Mouse (Mus musculus) ES-Bruce4 (cell line): ENCODE data around the gene Phf20. TPM values are rescaled to one million over a fixed set of nuclear protein-coding genes. Genes with fewer than 3 reads are reported as not detected.

ENCODE experiments used
- H3K27ac ChIP-seq: 2 replicates; pipeline ENCODE4 v1.5.1; 2012; ENCODE audit warnings: low read length, inconsistent platforms; ENCODE audit not compliant: insufficient read depth
- H3K27me3 ChIP-seq: 2 replicates; pipeline ENCODE4 v1.6.1; 2012; ENCODE audit warnings: mild to moderate bottlenecking, low read length, inconsistent platforms; ENCODE audit not compliant: control insufficient read depth, poor library complexity, insufficient read depth, severe bottlenecking
- H3K36me3 ChIP-seq: 2 replicates; pipeline ENCODE4 v1.6.1; 2012; ENCODE audit warnings: inconsistent platforms, mild to moderate bottlenecking, low read length, moderate library complexity; ENCODE audit not compliant: control insufficient read depth, poor library complexity, insufficient read depth, severe bottlenecking
- H3K4me1 ChIP-seq: one replicate; pipeline ENCODE4 v1.8.1; 2011; ENCODE audit warnings: low read length; ENCODE audit not compliant: control insufficient read depth, insufficient read depth
- H3K4me3 ChIP-seq: 2 replicates; pipeline ENCODE4 v1.5.1; 2011; ENCODE audit warnings: low read depth, mild to moderate bottlenecking, low read length
- H3K9ac ChIP-seq: 2 replicates; pipeline ENCODE4 v1.6.1; 2012; ENCODE audit warnings: low read depth, mild to moderate bottlenecking, inconsistent platforms; ENCODE audit not compliant: poor library complexity, severe bottlenecking
- H3K9me3 ChIP-seq: replicated peaks from 2 replicates; pipeline ENCODE4 v1.6.1; 2012; ENCODE audit warnings: mild to moderate bottlenecking, low read length, inconsistent platforms; ENCODE audit not compliant: control insufficient read depth, poor library complexity, insufficient read depth, severe bottlenecking
- CTCF ChIP-seq: IDR thresholded peaks from one replicate; pipeline ENCODE4 v1.8.1; 2011; ENCODE audit warnings: low read depth, low read length
- EP300 ChIP-seq: IDR thresholded peaks from 2 replicates; pipeline ENCODE4 v1.6.1; 2011; ENCODE audit warnings: low read depth, low read length; ENCODE audit not compliant: insufficient read depth
- POLR2A ChIP-seq: IDR thresholded peaks from one replicate; pipeline ENCODE4 v1.8.1; 2011; ENCODE audit warnings: low read length; ENCODE audit not compliant: insufficient read depth
- polyA plus RNA-seq: library from polyadenylated mRNA; stranded (reverse); fragments of >200 nt; gene quantifications from 2 replicates; pipeline ENCODE4 v1.2.4, GENCODE M21; 2011; ENCODE audit warnings: low read depth; ENCODE audit not compliant: missing spikeins, insufficient read depth, insufficient read length

Phf20 gene
- polyA plus RNA-seq, 1 experiment: 78.8 TPM

DNA sequence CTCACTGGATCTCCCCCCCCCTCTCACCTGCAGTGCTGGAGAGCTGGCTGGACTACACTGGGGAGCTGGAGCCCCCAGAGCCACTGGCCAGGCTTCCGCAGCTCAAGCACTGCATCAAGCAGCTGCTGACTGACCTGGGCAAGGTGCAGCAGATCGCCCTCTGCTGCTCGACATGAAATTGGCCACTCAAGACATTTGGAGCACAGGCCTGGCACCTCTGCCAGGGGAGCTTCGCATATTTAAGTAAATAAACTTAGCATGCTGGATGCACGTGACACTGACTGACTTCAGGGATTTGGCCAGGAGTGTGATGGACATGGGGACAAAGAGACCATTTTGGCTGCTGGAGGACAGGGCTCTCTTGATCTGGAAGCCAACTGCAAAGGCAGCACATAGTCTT is 111.0 kb downstream of the Phf20 start:
- no peaks in the 10 kb centered on the region for H3K4me1 ChIP-seq
- H3K27me3 ChIP-seq: no peaks in the 10 kb centered on the region
- no peak for TF ChIP-seq POLR2A
- peak; percentile 72 for TF ChIP-seq CTCF
- H3K9ac ChIP-seq: no peak overlapping the region
- H3K9me3 ChIP-seq: no peaks in the 10 kb centered on the region
- H3K27ac ChIP-seq: no peak overlapping the region
- H3K4me3 ChIP-seq: no peak overlapping the region
- peaks cover 12% of the 10 kb centered on the region; the same call in 1 of the 2 replicates for H3K36me3 ChIP-seq

DNA sequence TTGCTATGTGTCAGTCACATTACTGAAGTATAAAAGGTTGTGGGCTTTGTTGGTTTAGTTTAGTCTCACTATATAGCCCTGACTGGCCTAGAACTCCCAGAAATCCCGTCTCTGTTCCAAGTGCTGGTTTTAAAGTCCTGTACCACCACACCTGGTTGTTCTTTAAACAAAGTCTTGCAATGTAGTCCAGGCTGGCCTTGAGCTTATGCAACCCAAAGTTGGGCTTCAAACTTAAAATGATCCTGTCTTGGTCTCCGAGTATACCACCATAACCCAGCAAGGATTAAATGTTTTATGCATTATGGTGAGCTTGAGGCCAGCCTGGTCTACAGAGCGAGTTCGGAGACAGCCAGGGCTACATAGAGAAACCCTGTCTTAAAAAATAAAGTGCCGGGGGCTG is 113.7 kb downstream of the Phf20 start:
- no peak overlapping the region for H3K9ac ChIP-seq
- no peak overlapping the region for H3K27ac ChIP-seq
- no peaks in the 10 kb centered on the region for H3K4me1 ChIP-seq
- no peak overlapping the region for H3K4me3 ChIP-seq
- H3K36me3 ChIP-seq: peaks cover 4% of the 10 kb centered on the region
- TF ChIP-seq EP300 (no peak), POLR2A (no peak), CTCF (no peak)
- peaks cover 7% of the 10 kb centered on the region; the same call in 1 of the 2 replicates for H3K9me3 ChIP-seq
- H3K27me3 ChIP-seq: no peaks in the 10 kb centered on the region

DNA sequence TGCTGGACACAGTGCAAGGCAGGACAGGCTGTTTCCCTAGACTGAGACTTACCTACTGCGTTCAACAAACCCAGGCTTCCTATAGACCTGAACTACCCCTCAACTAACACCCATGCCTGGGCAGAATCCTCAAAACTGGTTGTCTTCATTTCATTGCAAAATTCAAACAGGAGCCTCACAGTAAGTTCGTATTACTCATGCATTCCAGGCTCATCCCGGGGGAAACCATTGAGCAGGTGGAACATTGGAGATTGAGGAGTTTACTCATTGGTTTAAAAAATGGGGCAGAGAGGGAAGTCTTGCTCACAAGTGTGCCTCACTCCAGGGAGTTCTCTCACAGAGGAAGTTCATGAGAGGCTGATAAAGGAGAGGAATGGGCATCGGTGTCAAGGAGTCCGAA is 114.2 kb downstream of the Phf20 start:
- H3K27ac ChIP-seq: no peak overlapping the region
- peaks cover 2% of the 10 kb centered on the region for H3K36me3 ChIP-seq
- H3K4me3 ChIP-seq: no peak overlapping the region
- H3K4me1 ChIP-seq: peaks cover 2% of the 10 kb centered on the region
- peaks cover 7% of the 10 kb centered on the region; the same call in 1 of the 2 replicates for H3K9me3 ChIP-seq
- no peaks in the 10 kb centered on the region for H3K27me3 ChIP-seq
- no peak for TF ChIP-seq EP300
- TF ChIP-seq CTCF: no peak
- TF ChIP-seq POLR2A: no peak
- H3K9ac ChIP-seq: no peak overlapping the region

DNA sequence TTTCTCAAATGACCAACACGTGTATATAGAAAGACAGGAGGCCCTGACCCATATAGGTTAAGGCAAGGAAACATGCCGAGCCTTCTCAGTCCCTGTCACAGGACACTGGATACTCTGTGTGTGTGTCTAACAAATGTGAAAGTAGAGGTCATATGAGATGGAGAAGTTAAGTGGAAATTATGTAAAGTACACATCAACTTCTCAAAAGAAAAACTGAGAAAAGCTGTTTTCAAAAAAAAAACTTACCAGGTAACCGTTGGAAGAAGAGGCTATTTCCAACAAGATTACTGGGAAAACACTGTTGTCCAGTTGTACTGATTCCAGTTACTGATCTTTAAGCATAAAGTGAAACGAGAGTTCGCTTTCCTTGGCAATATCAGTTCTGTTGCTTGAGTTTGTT is 114.7 kb downstream of the Phf20 start:
- Histone ChIP-seq H3K36me3 (peaks cover 2% of the 10 kb centered on the region), H3K9ac (peak overlapping the region; percentile 97), H3K4me1 (peaks cover 2% of the 10 kb centered on the region), H3K4me3 (no peak overlapping the region), H3K27ac (peak overlapping the region; percentile 74; the same call in 1 of the 2 replicates), H3K27me3 (no peaks in the 10 kb centered on the region), H3K9me3 (peaks cover 7% of the 10 kb centered on the region; the same call in 1 of the 2 replicates)
- TF ChIP-seq CTCF: no peak
- TF ChIP-seq POLR2A: no peak
- no peak for TF ChIP-seq EP300

DNA sequence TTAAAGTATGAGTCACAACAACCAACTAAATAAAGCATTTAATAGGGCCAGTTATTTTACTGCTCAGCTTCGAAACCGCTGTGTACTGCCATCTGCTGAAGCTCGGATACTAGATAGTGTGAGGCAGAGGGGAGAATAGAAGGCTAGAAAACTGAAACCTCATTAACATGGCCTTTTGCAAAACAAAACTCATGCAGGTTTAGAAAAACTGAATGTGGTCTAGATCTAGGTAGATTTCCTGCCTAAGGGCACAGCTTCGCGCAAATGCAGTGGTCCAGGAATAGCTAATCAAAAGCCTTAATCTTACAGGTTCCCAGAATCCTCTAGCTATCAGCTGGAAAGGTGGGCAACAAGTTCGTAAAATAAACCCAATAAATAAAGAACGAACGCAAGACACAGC is 115.2 kb downstream of the Phf20 start:
- H3K9me3 ChIP-seq: peaks cover 7% of the 10 kb centered on the region; the same call in 1 of the 2 replicates
- peaks cover 2% of the 10 kb centered on the region for H3K36me3 ChIP-seq
- TF ChIP-seq POLR2A (no peak), CTCF (no peak), EP300 (no peak)
- peak overlapping the region; percentile 76 for H3K4me3 ChIP-seq
- H3K27ac ChIP-seq: peak overlapping the region; percentile 74; the same call in 1 of the 2 replicates
- peaks cover 2% of the 10 kb centered on the region for H3K4me1 ChIP-seq
- H3K9ac ChIP-seq: peak overlapping the region; percentile 97
- no peaks in the 10 kb centered on the region for H3K27me3 ChIP-seq

DNA sequence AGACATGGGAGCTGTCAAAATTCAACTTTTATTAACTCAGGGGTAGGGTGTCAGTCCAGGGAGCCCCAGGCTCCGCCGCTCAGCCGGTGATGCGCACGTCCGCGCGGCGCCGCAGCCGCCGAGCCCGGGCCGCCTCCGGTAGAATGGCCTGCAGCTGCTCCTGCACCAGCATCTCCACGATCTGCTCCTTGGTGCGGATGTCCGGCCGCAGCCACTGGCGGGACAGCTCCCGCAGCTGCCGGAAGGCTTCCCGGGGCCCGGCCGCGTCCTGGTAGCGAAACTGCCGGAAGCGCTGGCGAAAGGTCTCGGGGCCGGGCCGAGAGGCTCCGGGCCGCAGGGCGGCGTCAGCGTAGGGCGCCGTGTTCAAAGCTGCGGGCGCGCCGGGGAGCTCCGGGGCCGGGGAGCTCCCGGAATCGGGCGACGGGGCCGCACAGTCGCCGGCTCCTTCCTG is 115.6 kb downstream of the Phf20 start:
- H3K9ac ChIP-seq: peak overlapping the region; percentile 97
- no peak for TF ChIP-seq CTCF
- no peak for TF ChIP-seq POLR2A
- no peak for TF ChIP-seq EP300
- peak overlapping the region; percentile 74 for H3K27ac ChIP-seq
- H3K4me1 ChIP-seq: peaks cover 2% of the 10 kb centered on the region
- peaks cover 7% of the 10 kb centered on the region; the same call in 1 of the 2 replicates for H3K9me3 ChIP-seq
- no peaks in the 10 kb centered on the region for H3K27me3 ChIP-seq
- peak overlapping the region; percentile 76 for H3K4me3 ChIP-seq
- H3K36me3 ChIP-seq: no peaks in the 10 kb centered on the region; the same call in none of the 2 replicates
